Mouse (Mus musculus) kidney, postnatal 36 days (tissue): Measurements from ENCODE around the gene Acaca.
A peak's percentile ranks its signal among the peaks of the same experiment; 100 is the strongest.

Experiments
- DNase-seq, 2 experiments: peaks; one replicate each; pipeline ENCODE4 v3.0.0; 2021 to 2022; ENCODE audit warnings: mixed read lengths in 2 of 2

Acaca gene

GRCm38 (mm10) chr11:84150884-84151283, 21.4 kb downstream of the Acaca start:
- peak in 1 of 2 experiments; percentile 45 for DNase-seq

- DNase-seq: no peak
Measured at GRCm38 (mm10) chr11:84156535-84157262, 27.2 kb downstream of the Acaca start.

GRCm38 (mm10) chr11:84164123-84164522, 34.7 kb downstream of the Acaca start:
- no peak for DNase-seq

- DNase-seq: no peak
Measured at GRCm38 (mm10) chr11:84164561-84164960, 35.1 kb downstream of the Acaca start.

- DNase-seq: no peak
Measured at GRCm38 (mm10) chr11:84167046-84167526, 37.6 kb downstream of the Acaca start, which contains the start of gene Gm11437. Gm11437 (minus strand) TSS chr11:84167476.

GRCm38 (mm10) chr11:84168701-84169288, 39.3 kb downstream of the Acaca start:
- peak; percentile 47 to 71 for DNase-seq

- DNase-seq: no peak
Measured at GRCm38 (mm10) chr11:84172539-84173435, 43.3 kb downstream of the Acaca start.

- DNase-seq: no peak
Measured at GRCm38 (mm10) chr11:84178571-84178970, 49.1 kb downstream of the Acaca start.

- DNase-seq: peak; percentile 98 to 99
Measured at GRCm38 (mm10) chr11:84179226-84179953, 49.9 kb downstream of the Acaca start.

GRCm38 (mm10) chr11:84179954-84180598, 50.6 kb downstream of the Acaca start:
- peak; percentile 72 to 78 for DNase-seq

GRCm38 (mm10) chr11:84181286-84181685, 51.8 kb downstream of the Acaca start:
- no peak for DNase-seq

- DNase-seq: no peak
Measured at GRCm38 (mm10) chr11:84188530-84188929, 59.1 kb downstream of the Acaca start.

- DNase-seq: peak; percentile 11 to 49
Measured at GRCm38 (mm10) chr11:84190581-84191233, 61.2 kb downstream of the Acaca start.

GRCm38 (mm10) chr11:84193249-84193648, 63.8 kb downstream of the Acaca start:
- peak; percentile 54 to 70 for DNase-seq

GRCm38 (mm10) chr11:84194751-84195150, 65.3 kb downstream of the Acaca start:
- no peak for DNase-seq

- no peak for DNase-seq
Measured at GRCm38 (mm10) chr11:84197607-84198402, 68.3 kb downstream of the Acaca start.

GRCm38 (mm10) chr11:84205776-84206175, 76.3 kb downstream of the Acaca start:
- no peak for DNase-seq

GRCm38 (mm10) chr11:84210876-84211275, 81.4 kb downstream of the Acaca start:
- no peak for DNase-seq

GRCm38 (mm10) chr11:84218951-84219350, 89.5 kb downstream of the Acaca start:
- no peak for DNase-seq

GRCm38 (mm10) chr11:84243562-84243961, 114.1 kb downstream of the Acaca start:
- DNase-seq: peak; percentile 65 to 82
